Comparison of ENCODE assay signal across 13 mouse cellular contexts in genomic region chr6:139587478-139587877, GRCm38 (mm10). TPM values are rescaled to one million over a fixed set of nuclear protein-coding genes. Genes with fewer than 3 reads are reported as not detected.
DNase-seq lines count a peak whose midpoint lies in the region; ATAC-seq and TF ChIP-seq lines count a peak whose summit lies in the region.
"Had no signal": no experiment of that assay in that cellular context is flagged by ENCODE, and none has a peak within 500 bp of the region (broad histone marks: within the 10 kb centered on the region; RNA-seq: fewer than 3 reads in every experiment).

No protein-coding gene starts in this region.

- TF ChIP-seq POLR2A in liver, adult 2 months (IDR thresholded peaks at IDR 0.05; ENCODE audit: extremely low read depth, insufficient read depth, low read length): no peak

- no peak for TF ChIP-seq CTCF in liver, adult 2 months (IDR thresholded peaks at IDR 0.05; ENCODE audit: low read depth, low read length)

- H3K79me2 ChIP-seq in liver, adult 2 months (ENCODE audit: control insufficient read depth, insufficient read depth, low read length): peaks cover 3% of the 10 kb centered on the region; the same call in 1 of the 2 replicates

- H3K9ac ChIP-seq in heart, embryonic 12.5 days: no peak overlapping the region
- H3K9ac ChIP-seq in liver, adult 2 months (ENCODE audit: low read depth, low read length): peak overlapping the region; percentile 67
- H3K9ac ChIP-seq in embryonic facial prominence, embryonic 15.5 days: no peak overlapping the region
- H3K9ac ChIP-seq in liver, embryonic 12.5 days: no peak overlapping the region
- H3K9ac ChIP-seq in hindbrain, embryonic 13.5 days: no peak overlapping the region

- no peaks in the 10 kb centered on the region for H3K36me3 ChIP-seq in heart, embryonic 12.5 days
- H3K36me3 ChIP-seq in liver, adult 2 months (ENCODE audit: control insufficient read depth, insufficient read depth, low read length): no peaks in the 10 kb centered on the region
- H3K36me3 ChIP-seq in embryonic facial prominence, embryonic 15.5 days: no peaks in the 10 kb centered on the region
- H3K36me3 ChIP-seq in liver, embryonic 12.5 days: no peaks in the 10 kb centered on the region
- no peaks in the 10 kb centered on the region for H3K36me3 ChIP-seq in hindbrain, embryonic 13.5 days

- 52% methylated on average over 12 of the region's 12 CpGs for WGBS in heart, embryonic 12.5 days
- WGBS in liver, adult 2 months: 16% methylated on average over 12 of the region's 12 CpGs
- WGBS in embryonic facial prominence, embryonic 15.5 days: 50% methylated on average over 12 of the region's 12 CpGs
- 68% methylated on average over 12 of the region's 12 CpGs for WGBS in liver, embryonic 12.5 days (ENCODE audit: insufficient replicate concordance)
- WGBS in hindbrain, embryonic 13.5 days: 76% methylated on average over 12 of the region's 12 CpGs

- peak overlapping the region; percentile 38 for H3K4me3 ChIP-seq in heart, embryonic 12.5 days
- peak overlapping the region; percentile 83 for H3K4me3 ChIP-seq in liver, adult 2 months (ENCODE audit: insufficient read depth, low read depth, low read length)
- no peak overlapping the region for H3K4me3 ChIP-seq in embryonic facial prominence, embryonic 15.5 days (replicated peaks)
- H3K4me3 ChIP-seq in liver, embryonic 12.5 days: no peak overlapping the region
- H3K4me3 ChIP-seq in hindbrain, embryonic 13.5 days: no peak overlapping the region

- ATAC-seq in heart, embryonic 12.5 days (ENCODE audit: insufficient number of reproducible peaks, low FRiP score): no peak
- no peak for ATAC-seq in embryonic facial prominence, embryonic 15.5 days (ENCODE audit: insufficient number of reproducible peaks, low FRiP score, low TSS enrichment, low read depth)
- ATAC-seq in liver, embryonic 12.5 days: no peak
- ATAC-seq in hindbrain, embryonic 13.5 days (ENCODE audit: low FRiP score): no peak
- ATAC-seq: inflammation-experienced regulatory T-cells, adult 6 months had no signal

- no peak overlapping the region for H3K27ac ChIP-seq in heart, embryonic 12.5 days (ENCODE audit: poor library complexity, severe bottlenecking)
- peak overlapping the region; percentile 50 for H3K27ac ChIP-seq in liver, adult 2 months (replicated peaks; ENCODE audit: insufficient read depth, low read depth, low read length)
- no peak overlapping the region for H3K27ac ChIP-seq in embryonic facial prominence, embryonic 15.5 days (replicated peaks)
- no peak overlapping the region for H3K27ac ChIP-seq in liver, embryonic 12.5 days
- no peak overlapping the region for H3K27ac ChIP-seq in hindbrain, embryonic 13.5 days

- H3K4me2 ChIP-seq in heart, embryonic 12.5 days: peak overlapping the region; percentile 67
- H3K4me2 ChIP-seq in embryonic facial prominence, embryonic 15.5 days (replicated peaks): 0 out of 2 replicates have a peak overlapping the region, but pooled peaks have one; percentile 1
- H3K4me2 ChIP-seq in liver, embryonic 12.5 days: peak overlapping the region; percentile 17
- no peak overlapping the region for H3K4me2 ChIP-seq in hindbrain, embryonic 13.5 days

- H3K27me3 ChIP-seq in heart, embryonic 12.5 days (replicated peaks): 0 out of 2 replicates have a peak, but pooled peaks cover 2% of the 10 kb centered on the region
- no peaks in the 10 kb centered on the region for H3K27me3 ChIP-seq in liver, adult 2 months (ENCODE audit: control insufficient read depth, insufficient read depth, low read length)
- no peaks in the 10 kb centered on the region; the same call in 1 of the 2 replicates for H3K27me3 ChIP-seq in embryonic facial prominence, embryonic 15.5 days
- H3K27me3 ChIP-seq in liver, embryonic 12.5 days (replicated peaks): no peaks in the 10 kb centered on the region
- H3K27me3 ChIP-seq in hindbrain, embryonic 13.5 days: no peaks in the 10 kb centered on the region; the same call in 1 of the 2 replicates

- no peaks in the 10 kb centered on the region for H3K4me1 ChIP-seq in heart, embryonic 12.5 days (replicated peaks)
- H3K4me1 ChIP-seq in liver, adult 2 months (ENCODE audit: control insufficient read depth, insufficient read depth, low read length): peaks cover 14% of the 10 kb centered on the region
- H3K4me1 ChIP-seq in embryonic facial prominence, embryonic 15.5 days: 0 out of 2 replicates have a peak, but pooled peaks cover 7% of the 10 kb centered on the region
- H3K4me1 ChIP-seq in liver, embryonic 12.5 days: no peaks in the 10 kb centered on the region
- no peaks in the 10 kb centered on the region for H3K4me1 ChIP-seq in hindbrain, embryonic 13.5 days (replicated peaks)

- H3K9me3 ChIP-seq in heart, embryonic 12.5 days (replicated peaks): 0 out of 2 replicates have a peak, but pooled peaks cover 5% of the 10 kb centered on the region
- H3K9me3 ChIP-seq in embryonic facial prominence, embryonic 15.5 days (replicated peaks): no peaks in the 10 kb centered on the region
- no peaks in the 10 kb centered on the region for H3K9me3 ChIP-seq in liver, embryonic 12.5 days (replicated peaks)
- H3K9me3 ChIP-seq in hindbrain, embryonic 13.5 days: no peaks in the 10 kb centered on the region

- intact Hi-C loops in heart, postnatal 14 days (cut with DNase I): loop anchor here (5.0 kb wide), 1 partner anchor 855 kb away; no protein-coding TSS in a partner anchor

- no peak for DNase-seq in heart, postnatal 14 days
- peak; percentile 69 for DNase-seq in liver, adult 2 months (ENCODE audit: extremely low read depth, low read depth, low spot score)
- no peak for DNase-seq in liver
- no peak for DNase-seq in right cerebral cortex, postnatal 4 days
- DNase-seq: adrenal gland, postnatal 25 days had no signal

RNA-seq across cellular contexts. Expression of gene Pik3c2g, which starts 0.5 kb away (rescaled TPM):
- polyA plus RNA-seq in heart, embryonic 12.5 days (2016; fragmentation: Nextera tagmentation; extraction: Ambion mirVana): 0.63 and 0.87 TPM in 2 replicates
- under 1 TPM in 1 of 2 experiments, not detected in 1; 0.07 TPM for total RNA-seq in heart, postnatal 14 days (2021)
- total RNA-seq in liver, adult 2 months (2014; rRNA removed): 26.6 and 27.5 TPM in 2 replicates
- 6.4 and 10.1 TPM in 2 replicates for polyA plus RNA-seq in liver, adult 2 months (2012; rRNA removed)
- 1.1 and 1.4 TPM in 2 replicates for polyA plus RNA-seq in embryonic facial prominence, embryonic 15.5 days (2015; fragmentation: Nextera tagmentation; extraction: Ambion mirVana)
- 1.2 and 1.8 TPM in 2 replicates for polyA plus RNA-seq in liver, embryonic 12.5 days (2016; fragmentation: Nextera tagmentation; extraction: Ambion mirVana)
- polyA plus RNA-seq in hindbrain, embryonic 13.5 days (2015; fragmentation: Nextera tagmentation; extraction: Ambion mirVana): 0.21 and 0.38 TPM in 2 replicates
- total RNA-seq: granulocyte monocyte progenitor cell, adult 5-6 weeks; megakaryocyte progenitor cell, adult 5-6 weeks; MEL had no signal

Comparison
In these comparisons a context has a peak if more than half of its experiments do, and no peak if none do; other contexts are left out.
1. H3K4me3 ChIP-seq: peak in heart, embryonic 12.5 days (single experiment) and liver, adult 2 months (single experiment); none in embryonic facial prominence, embryonic 15.5 days (single experiment), liver, embryonic 12.5 days (single experiment) and hindbrain, embryonic 13.5 days (single experiment).